Mouse (Mus musculus): ENCODE measurements around the gene Rab4b. TPM values are rescaled to one million over a fixed set of nuclear protein-coding genes. Genes with fewer than 3 reads are reported as not detected.

Gene Rab4b
- 10 to 100 TPM; 93.5 to 98.7 TPM for total RNA-seq (2021)

DNA sequence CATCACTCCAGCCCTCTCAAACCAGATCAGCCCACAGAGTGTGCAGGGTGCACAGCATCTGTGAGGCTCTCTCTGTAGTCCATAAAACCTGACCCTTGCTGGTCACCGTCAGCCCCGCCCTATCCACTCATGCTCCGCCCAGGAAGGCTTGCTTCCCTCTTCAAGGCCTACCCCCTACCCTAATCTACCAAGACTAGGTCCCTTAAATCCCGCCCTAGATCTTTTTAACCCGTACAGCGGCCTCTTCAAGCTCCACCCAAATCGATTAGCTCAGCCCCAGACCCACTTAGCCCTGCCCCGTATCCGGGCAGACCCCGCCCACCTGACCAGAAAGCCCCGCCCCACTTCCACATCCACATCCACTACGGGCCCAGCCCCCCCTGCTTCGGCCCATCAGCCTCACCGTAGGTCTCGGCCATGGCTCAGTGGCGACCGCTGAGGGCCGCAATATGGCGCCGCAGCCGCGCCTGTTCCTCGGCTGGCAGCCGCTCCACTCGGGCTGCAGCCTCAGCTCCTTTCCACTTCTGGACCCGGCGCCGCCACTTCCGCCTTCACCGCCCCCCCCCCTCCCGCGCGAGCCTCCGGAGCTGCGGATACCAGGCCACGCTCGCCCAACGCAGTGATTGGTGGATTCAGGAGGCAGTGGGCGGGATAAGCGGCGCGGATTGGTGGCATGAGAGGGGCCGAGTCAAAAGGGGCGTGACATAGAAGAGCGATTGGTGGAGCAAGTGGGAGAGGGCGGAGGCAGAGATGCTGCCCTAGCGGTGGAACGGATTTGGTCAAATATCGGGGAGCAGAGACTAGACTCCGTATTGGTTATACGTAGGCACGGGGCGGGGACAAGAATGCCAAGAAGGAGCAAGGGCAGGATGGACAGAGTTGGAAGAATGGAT, at the start of gene Rab4b:
TSS of gene Rab4b (minus strand) at position 573 of the 893 bp plus-strand sequence.
- DNase-seq: peak; percentile 99

DNA sequence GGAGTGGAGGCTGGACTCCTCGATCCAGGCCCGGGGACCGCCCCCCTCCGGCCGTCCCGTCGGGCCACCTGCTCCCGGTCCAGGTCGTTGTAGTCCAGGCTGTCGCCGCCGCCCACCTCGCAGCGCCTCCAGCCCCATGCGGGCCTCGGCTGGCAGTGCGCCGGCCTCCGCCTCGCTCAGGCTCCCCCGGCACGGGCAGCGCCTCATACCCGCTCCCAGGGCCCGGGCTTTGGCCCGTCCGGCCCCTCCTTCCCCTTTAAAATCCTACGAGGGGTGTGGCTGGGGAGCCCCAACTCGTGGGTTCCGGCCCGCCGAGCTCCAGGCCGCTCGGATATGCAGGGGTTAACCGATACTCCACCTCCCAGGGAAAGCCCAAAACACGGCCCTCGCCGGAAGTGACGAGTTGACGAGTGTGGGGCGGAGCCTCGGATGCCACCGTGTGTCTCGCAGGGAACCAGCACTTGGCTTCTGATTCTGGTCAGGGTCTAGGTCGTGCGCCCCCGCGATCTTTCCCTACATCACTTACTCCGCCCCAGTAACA, 49.7 kb upstream of the Rab4b start, which contains the start of gene Itpkc:
TSS of gene Itpkc (minus strand) at position 381 of the 541 bp plus-strand sequence.
- peak; percentile 90 to 91 for DNase-seq

DNA sequence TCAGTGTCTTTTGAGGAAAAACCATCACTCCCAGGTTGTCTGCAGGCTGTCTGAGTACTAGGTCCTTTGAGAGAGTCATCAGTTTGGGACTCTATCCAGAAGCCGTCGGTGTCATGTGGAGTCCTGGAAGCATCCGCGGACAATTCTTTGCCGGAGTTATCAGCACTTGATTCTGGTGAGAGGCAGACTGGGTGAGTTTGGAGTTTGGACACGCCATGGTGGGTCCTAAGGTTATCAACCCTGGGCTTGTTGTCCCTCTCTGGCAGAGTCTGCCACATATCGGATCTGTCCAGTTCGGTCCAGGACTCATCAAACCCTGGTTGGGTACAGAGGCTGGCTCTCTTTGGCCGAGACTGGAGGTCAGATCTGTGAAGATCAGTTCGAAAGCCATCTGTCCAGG, 49.0 kb upstream of the Rab4b start:
- DNase-seq: no peak

DNA sequence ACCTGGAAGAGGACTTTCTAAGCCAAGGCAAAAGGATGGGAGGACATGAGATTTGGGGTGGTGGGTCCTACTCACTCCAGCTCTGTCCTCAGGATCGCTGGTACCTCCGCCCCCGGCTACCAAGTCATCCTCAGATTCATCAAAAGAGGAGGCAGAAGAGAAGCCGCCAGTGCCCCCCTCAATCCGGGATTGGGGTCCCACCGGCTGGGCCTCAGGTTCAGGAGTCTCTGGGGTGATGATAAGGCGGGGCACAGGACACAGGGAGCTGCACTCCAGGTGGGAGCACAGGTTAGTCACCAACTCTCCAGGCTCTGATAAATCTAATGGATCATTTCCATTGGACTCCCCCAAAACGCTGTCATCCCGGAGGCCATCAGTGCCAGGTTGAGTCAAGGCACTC, 48.6 kb upstream of the Rab4b start:
- no peak for DNase-seq

DNA sequence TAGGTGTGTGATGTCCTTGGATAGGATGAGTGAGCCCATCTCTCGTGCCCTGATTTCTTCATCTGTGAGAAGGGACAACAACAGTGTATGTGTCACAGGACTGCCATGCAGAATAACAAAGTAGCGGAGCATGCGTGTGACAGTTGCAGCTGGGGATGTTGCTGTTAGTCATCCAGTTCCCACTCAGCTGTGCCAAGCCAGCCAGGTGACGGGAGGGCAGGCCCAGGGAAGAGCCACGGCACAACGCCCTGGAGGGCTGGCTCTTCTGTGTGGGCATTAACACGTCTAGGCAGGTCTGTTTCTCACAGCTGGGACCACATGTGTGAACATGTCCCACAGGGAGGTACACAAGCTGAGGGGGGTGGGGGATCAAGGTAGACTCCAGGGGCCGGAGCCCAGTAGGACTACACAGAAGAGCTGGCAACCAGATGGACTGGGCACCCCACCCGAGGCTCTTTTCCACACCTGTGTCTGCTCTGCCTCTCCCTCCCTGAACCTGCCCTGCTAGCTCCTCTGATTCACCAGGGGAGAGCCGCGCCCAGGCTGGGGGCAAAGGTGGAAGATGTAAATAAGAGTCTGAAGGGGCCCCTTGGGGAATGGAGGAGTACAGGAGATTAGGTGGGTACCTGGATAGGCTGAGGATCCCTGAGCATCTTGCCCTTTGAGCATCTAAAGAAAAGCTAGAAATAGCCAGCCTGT, 46.3 kb upstream of the Rab4b start:
- DNase-seq: peak in 1 of 2 experiments; percentile 31

DNA sequence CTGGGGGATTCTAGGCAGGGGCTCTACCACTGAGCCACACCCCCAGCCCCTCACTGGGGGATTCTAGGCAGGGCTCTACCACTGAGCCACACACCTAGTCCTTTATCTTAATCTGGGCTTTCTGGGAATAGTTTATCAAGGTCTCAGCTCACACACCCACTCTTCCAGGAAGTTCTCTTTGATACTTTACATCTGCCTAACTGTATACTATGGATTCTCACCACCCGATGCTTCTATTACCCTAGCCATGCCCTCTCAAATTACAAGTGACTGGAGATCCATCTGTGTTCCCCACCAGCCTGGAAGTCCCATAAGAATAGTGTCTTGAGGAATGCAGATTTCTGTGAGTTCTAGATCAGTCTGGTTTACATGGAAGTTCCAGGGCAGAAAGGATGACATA, 43.8 kb upstream of the Rab4b start:
- no peak for DNase-seq

DNA sequence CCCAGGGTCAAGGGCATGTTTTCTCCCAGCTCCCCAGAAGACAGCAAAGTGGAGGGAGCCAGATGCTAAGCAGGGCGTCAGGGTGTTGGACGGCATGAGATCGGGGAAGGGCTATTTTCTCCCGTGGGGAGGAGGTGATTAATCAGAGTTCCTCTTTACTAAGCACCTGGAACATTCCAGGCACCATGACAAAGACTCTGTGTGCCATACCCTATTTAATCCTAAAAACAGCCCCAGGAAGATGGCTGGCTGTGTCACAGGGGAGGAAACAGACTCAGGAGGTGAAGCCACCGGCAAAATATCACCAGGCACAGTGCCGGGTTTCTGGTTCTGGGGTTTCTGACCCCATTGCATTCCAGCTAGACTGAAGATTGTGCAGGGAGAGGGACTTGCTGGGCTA, 43.2 kb upstream of the Rab4b start:
- no peak for DNase-seq

DNA sequence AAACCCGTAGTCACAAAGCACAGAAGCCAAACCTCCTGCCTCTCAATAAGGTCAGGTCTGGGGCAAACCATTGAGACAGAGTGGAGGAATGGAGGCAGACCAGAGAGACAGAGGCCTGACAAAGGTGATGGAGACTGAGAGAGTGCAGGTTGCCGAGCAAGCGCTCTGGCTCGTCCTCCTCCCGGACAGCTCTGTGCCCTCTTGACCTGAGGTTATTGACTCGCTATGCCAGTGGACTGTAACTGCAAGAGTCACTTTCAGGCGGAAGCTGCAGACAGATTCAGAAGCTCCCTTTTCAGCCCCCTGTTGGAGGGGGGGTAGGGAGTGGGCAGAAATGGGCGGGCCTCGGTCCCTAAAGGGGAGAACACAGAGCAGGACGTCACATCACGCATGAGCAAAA, 41.2 kb upstream of the Rab4b start:
- no peak for DNase-seq

DNA sequence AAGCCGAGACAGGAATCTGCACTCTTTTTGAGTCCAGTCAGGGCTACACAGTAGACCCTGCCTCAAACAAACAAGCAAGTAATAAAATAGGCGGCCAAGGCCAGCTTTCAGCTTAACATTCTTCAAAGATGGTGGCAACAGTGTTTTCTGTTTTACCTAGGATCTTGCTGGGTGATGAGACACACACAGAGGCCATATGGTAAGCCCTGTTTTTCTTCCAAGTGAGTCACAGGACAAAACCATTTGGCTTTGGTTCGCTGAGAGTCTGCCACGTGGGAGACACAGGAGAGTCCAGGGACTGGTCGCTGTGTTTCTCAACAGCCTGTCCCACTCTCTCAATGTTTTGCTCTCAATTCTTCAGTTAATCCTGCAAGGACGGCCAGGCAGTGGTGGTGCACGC, 39.9 kb upstream of the Rab4b start:
- no peak for DNase-seq

DNA sequence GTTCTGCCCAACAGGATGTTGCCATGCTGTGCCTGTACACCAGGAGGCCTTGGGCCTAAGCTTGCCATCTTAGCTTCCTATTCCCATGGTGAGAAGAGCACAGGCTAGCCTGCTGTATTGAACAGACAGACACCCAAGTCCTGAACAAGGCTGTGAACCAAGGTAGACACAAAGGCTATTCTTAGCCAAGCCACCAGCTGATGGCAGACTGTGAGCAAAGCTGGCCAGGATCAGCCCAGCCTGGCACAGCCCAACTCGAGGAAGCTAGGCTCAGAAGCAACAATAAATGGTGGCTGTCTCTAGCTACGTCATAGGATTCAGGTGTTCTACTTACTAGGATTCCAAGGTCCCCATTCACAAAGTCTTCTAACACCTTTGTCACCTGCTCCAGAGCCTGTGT, 33.9 kb upstream of the Rab4b start:
- no peak for DNase-seq

DNA sequence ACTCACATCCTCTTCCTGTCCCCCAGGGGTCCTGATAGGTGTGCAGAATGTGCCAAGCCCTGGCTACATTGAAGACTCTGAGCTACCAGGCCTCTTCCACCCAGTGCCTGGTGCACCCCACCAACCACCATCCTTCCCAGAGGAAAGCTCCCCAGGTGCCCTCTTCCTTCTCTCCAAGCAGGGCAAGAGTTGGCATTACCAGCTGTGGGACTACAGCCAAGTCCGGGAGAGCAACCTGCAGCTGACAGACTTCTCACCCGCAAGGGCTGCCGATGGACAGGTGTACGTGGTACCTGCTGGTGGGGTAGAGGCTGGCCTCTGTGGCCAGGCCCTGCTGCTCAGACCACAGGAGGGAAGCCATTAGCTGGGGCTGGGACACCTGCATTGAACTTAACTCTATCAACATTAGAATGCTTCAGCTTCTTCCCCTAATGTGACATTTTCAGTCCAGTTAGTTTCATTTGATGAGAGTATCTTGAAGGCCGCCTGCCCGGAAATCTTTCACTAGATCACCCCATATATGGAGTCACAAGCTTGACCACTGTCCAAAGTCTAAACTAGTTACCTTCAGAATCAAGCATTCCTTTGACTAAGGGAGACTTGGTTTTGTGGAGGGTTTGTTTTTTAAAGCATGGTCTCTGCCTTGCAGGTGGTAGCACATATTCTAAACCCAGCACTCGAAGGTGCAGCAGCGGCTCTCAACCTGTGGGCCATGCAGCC, 25.2 kb upstream of the Rab4b start:
- DNase-seq: no peak

DNA sequence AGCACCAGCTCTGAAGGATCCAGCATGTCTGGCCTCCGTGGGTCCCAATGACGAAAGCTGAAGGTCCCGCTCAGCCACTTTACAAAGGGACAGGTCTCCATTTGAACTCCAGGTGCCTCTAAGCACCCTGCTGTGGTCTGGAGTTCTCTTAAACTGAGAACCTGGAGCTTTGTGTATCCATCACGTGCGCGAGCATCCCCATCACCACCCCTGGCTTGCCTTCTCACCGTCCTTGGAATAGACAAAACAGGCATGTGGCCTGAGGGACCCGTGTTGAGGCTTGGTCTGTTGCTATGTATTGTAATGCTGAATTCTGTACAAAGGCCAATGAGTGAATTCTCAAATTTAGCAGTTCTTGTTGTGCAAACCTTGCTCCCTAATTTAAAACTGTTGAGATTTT, 20.1 kb upstream of the Rab4b start:
- no peak for DNase-seq

DNA sequence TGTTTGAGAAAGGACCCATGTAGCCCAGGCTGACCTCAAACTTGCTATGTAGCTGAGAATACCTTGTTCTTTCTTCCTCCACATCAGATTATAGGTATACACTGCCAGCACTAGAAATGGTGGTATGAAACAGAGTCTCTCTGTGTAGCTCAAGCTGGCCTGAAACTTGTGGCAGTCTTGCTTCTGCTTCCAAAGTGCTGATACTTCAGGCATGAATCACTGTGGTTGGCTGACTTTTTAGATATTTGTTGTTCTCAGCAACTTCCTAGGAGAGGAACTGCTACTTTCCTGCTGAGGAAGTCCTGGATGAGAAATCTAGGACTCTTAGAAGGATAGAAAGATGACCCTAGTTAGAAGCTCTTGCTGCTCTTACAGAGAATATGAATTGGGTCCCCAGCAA, 19.7 kb upstream of the Rab4b start:
- DNase-seq: no peak

DNA sequence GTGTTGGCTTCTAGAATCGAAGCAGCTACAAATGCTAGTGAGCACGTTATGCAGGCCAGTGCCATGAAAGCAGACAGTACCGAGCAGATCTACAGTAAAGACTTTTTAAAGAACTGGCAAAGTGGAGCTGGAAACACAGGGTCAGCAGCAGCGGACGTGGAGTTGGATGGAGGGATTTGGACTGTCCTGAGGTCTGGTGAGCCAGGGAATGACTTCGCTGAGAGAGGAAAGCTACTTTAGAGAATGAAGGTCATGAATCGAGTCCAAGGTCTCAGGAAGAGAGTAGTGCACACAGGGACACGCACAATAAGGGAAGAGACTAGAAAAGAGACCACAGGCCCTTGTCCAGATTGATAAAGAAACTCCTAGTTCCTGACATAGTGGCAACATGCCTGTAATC, 18.9 kb upstream of the Rab4b start:
- no peak for DNase-seq

DNA sequence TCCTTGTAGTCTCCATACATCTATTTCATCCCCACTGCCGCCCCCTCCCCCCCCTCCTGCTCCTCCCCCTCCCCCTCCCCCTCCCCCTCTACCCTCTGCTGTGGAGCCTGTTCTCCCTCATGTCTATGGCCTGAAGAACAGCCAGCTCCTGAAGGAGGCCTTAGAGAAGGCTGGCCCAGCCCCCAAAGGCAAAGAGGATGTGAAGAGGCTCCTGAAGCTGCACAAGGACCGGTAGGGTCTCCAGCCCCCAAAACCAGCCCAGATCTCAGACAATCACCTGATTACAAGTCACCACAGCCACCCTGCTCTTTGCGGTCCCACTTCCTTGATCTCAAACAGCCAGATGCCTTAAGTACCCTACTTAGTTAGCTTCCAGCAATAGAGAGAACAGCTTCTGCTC, 18.4 kb upstream of the Rab4b start:
- no peak for DNase-seq

DNA sequence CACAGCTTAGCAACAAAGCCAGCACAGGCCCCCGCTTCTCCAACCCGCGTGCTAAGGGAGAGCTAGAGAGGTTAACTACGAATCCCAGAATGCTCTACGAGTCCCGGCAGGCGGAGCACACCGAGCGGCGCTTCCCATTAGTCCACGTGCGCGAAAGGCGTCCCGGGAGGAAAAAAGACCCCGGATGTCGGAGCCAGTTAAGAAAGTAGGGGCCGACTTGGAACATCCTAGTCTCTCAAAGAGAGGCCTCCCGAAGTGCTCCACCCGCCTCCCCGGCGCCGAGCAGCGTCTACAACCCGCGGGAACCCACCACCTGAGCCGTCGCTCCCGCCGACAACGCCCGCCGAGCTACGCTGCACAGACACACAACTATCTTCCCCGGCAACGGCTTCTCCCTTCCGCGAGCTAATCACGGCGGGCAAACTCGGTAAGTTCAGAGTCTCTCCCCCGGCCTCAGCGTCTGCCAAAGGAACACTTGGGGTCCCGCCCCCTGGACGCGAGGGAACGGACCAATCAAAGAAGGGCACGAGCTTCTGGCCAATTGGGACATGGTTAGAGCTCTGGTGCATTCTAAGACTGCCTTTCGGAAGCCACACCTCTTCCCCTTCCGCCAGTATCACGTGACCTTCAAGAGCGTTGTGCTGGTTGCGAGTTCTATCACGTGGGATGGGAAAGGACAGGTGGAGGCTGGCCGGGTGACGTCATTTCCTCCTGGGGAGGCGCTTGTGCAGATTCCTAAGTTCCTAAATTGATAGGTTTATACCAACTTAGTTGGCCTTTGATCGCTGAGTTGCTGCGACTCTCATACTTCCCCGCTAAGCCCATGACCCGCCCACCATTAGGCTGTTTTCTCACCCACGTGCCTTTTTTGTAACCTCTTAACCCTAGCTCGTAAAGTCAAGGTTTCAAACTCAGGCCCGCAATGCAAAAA, 17.2 kb upstream of the Rab4b start, which contains the start of the genes BC024978 and Snrpa:
TSS of gene BC024978 (plus strand) at position 101 of the 931 bp plus-strand sequence.
TSS of gene Snrpa (minus strand) at position 591 of the 931 bp plus-strand sequence.
- DNase-seq: peak; percentile 96 to 97

DNA sequence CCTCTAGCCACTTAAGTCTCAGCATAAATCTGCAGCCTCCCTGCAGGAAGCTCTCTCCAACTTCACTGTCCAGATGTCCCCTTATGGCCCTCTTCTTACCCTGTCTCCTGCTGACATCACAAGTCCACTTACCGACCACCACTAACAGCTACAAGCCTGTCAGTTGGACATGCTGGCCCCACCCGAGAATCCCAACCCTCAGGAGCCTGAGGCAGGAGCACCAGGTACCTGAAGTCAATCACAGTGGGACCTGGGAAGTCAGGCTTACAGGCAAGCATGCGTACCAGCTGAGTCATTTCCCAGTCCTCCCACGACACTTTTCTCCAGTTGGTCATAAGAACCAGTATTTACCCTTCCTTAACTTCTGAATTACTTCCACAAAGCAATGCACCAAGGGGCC, 15.0 kb upstream of the Rab4b start:
- DNase-seq: no peak

DNA sequence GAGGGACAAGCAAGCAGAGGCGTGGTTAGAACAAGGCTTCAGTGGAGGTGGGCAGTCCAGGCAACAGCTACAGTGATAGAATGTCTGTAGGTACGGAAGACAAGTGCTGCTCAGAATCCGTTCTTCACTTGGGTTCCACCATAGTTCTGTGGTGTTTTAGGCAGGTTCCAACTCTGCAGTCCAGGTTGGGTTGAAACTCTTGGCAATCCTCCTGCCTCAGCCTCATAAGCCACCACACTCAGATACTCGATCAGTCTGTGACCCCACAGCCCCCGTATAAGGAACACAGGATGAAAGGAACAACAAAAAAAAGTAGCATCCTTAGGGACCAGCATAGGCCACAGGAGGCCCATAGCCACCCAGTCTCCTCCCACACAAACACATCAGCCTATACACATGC, 13.7 kb upstream of the Rab4b start:
- no peak for DNase-seq

DNA sequence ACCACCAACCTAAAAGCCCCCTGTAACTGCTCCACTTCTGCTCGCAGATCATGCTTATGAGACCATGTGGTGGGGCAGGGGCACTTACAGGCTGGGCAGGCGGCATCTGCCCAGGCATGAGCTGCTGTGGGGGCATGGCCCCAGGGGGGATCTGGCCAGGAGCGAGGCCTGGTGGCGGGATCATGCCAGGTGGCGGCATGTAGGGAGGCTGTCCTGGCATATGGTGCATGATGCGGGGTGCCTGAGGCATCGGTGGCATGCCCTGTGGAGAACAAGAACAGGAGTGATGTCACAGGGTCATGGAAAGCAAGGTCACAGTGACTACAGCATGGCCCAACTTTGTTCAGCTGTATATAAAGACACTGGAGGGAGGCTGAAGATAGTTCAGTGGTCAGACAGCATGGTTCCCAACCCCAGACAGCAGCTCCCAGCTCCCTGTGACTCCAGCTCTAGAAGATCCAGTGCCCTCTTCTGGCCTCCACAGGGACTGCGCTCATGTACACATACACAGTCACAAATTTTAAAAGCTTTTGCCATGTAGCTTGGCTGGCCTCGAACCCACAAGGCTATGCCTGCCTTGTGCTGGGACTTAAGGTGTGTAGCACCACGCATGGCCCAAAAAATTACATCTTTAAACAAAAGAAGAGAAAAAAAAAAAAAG, 10.7 kb upstream of the Rab4b start:
- DNase-seq: no peak

DNA sequence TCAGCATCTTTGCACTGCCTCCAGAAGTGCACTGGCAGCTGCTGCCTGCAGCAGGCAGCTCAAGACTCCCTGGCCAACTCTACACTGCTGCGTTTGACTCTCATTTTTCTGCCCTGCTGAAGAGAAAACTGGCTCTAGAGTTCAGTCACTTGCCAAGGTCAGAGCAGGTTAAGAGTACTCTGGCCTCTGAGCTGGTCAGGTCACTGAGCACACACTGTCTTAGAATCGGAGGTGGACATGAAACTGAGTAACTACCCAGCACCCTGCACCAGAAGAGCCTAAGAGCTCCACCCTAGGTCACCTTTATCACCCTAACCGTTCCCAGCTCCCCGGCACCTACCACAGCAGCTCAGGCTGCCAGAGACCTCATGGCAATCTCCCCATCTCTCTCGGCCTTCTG, 7.3 kb upstream of the Rab4b start:
- no peak for DNase-seq

DNA sequence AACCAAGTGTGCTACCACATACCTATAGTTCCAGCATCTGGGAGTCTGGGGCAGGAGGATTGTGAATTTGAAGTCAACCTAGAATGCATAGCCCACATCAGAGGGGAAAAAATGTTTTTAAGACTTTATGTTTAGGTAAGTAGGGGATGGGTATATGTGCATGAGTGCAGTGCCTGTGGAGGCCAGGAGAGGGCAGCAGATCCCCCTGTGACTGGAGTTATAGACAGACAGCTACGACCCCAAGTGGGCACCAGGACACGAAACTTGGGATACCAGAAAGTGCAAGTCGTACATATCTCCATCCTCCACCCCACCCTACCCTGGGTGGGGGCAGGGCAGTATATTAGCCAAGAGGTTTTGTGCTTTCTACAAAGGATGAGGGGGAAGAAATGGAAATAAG, 6.3 kb upstream of the Rab4b start:
- DNase-seq: no peak

Measured in layer of hippocampus, postnatal 36 days (tissue).